Mouse (Mus musculus) brain, embryonic 14.5 days (tissue): Measurements from ENCODE around the gene Neu3.

ENCODE experiments used
- CTCF ChIP-seq: fragments of 200-500 bp; IDR thresholded peaks from 2 replicates; pipeline ENCODE4 v1.5.1; 2012; ENCODE audit warnings: inconsistent platforms, mild to moderate bottlenecking, moderate library complexity, borderline replicate concordance; ENCODE audit not compliant: insufficient read depth, insufficient read length; ENCODE audit errors: extremely low read depth
- POLR2A ChIP-seq: fragments of 200-500 bp; IDR thresholded peaks from 2 replicates; pipeline ENCODE4 v1.6.1; 2012; ENCODE audit warnings: mild to moderate bottlenecking, inconsistent platforms, borderline replicate concordance; ENCODE audit not compliant: poor library complexity, insufficient read depth, insufficient read length, severe bottlenecking; ENCODE audit errors: extremely low read depth

DNA sequence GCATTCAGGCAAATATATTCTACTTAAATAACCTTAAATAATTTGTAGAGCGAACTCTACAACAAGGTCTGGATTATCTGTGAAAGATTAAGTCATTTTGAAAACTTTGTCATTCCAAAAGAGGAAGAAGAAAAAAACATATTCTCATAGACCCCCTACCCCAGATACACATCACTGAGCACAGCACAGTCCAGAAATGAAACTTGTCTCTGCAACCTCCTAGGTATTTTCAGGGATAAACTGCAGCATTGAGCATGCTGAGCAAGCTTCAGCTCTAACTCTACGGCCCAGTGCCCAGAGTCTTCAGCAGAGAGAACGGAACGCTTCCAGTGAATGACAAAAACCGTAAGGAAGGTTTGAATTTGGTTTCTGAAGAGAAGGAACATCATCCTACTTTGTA lies 22.3 kb upstream of the Neu3 start:
- TF ChIP-seq CTCF (no peak), POLR2A (no peak)
